In the genomic region with DNA sequence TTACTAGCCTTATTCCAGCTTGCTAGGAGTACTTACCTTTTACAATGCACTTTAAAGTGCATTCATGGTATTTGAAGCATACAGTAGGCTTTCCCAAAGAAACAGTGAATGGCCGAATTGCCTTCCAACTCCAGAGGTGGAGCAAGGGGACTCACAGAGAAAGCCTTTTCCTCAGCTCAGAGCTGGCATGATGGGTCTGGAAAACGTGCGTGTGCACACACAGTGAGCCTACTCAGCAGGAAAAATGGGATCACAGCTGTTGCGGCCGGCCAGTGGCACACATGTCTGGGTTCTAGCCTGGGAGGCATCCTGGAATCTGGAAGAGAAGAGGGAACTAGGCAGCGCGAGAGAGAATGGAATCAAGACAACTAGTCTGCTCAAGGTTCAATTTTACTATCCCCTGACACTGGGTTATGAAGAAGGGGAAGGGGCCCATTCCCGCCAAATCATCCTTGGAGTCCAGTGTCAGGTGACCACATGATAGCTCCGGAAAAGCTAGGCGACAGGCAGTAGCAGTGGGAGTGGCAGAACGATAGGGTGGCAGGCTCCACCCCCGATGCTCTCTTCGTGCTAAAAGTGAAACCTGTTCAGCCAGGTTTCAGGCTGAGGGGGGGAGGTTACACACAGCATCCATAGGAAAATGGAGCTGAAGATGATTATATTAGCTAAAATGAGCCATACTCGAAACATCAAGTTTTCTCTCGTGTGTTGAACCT, we compare ENCODE assay signal across 8 mouse cellular contexts. TPM values are rescaled to one million over a fixed set of nuclear protein-coding genes. Genes with fewer than 3 reads are reported as not detected.
DNase-seq lines count a peak whose midpoint lies in the region; ATAC-seq and TF ChIP-seq lines count a peak whose summit lies in the region.

No protein-coding gene starts in this region.

- no peak for TF ChIP-seq EP300 in heart, postnatal 0 days (IDR thresholded peaks at IDR 0.05; ENCODE audit: low read depth)

- no peak for ATAC-seq in heart, postnatal 0 days (ENCODE audit: insufficient read depth, low read depth)
- ATAC-seq in forebrain, embryonic 15.5 days (replicated peaks), result peak; percentile 57; the same call in 1 of the 2 replicates
- 0 out of 2 replicates have a peak, but pooled peaks have one; percentile 25 for ATAC-seq in liver, embryonic 15.5 days (ENCODE audit: insufficient read depth)
- 0 out of 2 replicates have a peak, but pooled peaks have one; percentile 21 for ATAC-seq in stomach, embryonic 16.5 days (ENCODE audit: insufficient read depth, low FRiP score)

- H3K27ac ChIP-seq in heart, postnatal 0 days (ENCODE audit: low read depth), result no peak overlapping the region
- H3K27ac ChIP-seq in forebrain, embryonic 15.5 days (replicated peaks), result no peak overlapping the region
- no peak overlapping the region for H3K27ac ChIP-seq in liver, embryonic 15.5 days (replicated peaks)
- no peak overlapping the region for H3K27ac ChIP-seq in stomach, embryonic 16.5 days (ENCODE audit: low read length)

- H3K36me3 ChIP-seq in heart, postnatal 0 days (replicated peaks; ENCODE audit: control insufficient read depth, insufficient read depth, low read length), result no peaks in the 10 kb centered on the region
- H3K36me3 ChIP-seq in forebrain, embryonic 15.5 days, result no peaks in the 10 kb centered on the region
- H3K36me3 ChIP-seq in liver, embryonic 15.5 days (replicated peaks), result no peaks in the 10 kb centered on the region
- H3K36me3 ChIP-seq in stomach, embryonic 16.5 days (ENCODE audit: control insufficient read depth, insufficient read depth, low read length), result no peaks in the 10 kb centered on the region

- DNase-seq in heart, postnatal 0 days (ENCODE audit: low spot score), result no peak
- no peak for DNase-seq in heart, adult 18-20 months
- DNase-seq in T-cell, adult 2 months (ENCODE audit: low spot score), result peak; percentile 29
- no peak for DNase-seq in cerebellum, postnatal 14 days
- DNase-seq in layer of hippocampus, adult 11-12 months (ENCODE audit: low spot score), result no peak

- peaks cover 9% of the 10 kb centered on the region; the same call in 1 of the 2 replicates for H3K4me1 ChIP-seq in heart, postnatal 0 days (ENCODE audit: control insufficient read depth, insufficient read depth)
- H3K4me1 ChIP-seq in forebrain, embryonic 15.5 days, result peaks cover 3% of the 10 kb centered on the region; the same call in 1 of the 2 replicates
- H3K4me1 ChIP-seq in liver, embryonic 15.5 days (replicated peaks), result peaks cover 23% of the 10 kb centered on the region
- peaks cover 3% of the 10 kb centered on the region; the same call in 1 of the 2 replicates for H3K4me1 ChIP-seq in stomach, embryonic 16.5 days (ENCODE audit: control insufficient read depth, insufficient read depth, low read length)

- peak overlapping the region; percentile 63 for H3K4me2 ChIP-seq in heart, postnatal 0 days (ENCODE audit: low read depth, low read length)
- peak overlapping the region; percentile 39 for H3K4me2 ChIP-seq in forebrain, embryonic 15.5 days (replicated peaks)
- H3K4me2 ChIP-seq in liver, embryonic 15.5 days, result peak overlapping the region; percentile 70
- peak overlapping the region; percentile 50 for H3K4me2 ChIP-seq in stomach, embryonic 16.5 days (ENCODE audit: low read depth, low read length)

- no peaks in the 10 kb centered on the region for H3K27me3 ChIP-seq in heart, postnatal 0 days (ENCODE audit: control insufficient read depth, insufficient read depth, low read length)
- H3K27me3 ChIP-seq in forebrain, embryonic 15.5 days, result no peaks in the 10 kb centered on the region
- no peaks in the 10 kb centered on the region for H3K27me3 ChIP-seq in liver, embryonic 15.5 days
- no peaks in the 10 kb centered on the region for H3K27me3 ChIP-seq in stomach, embryonic 16.5 days (ENCODE audit: control insufficient read depth, insufficient read depth, low read length)

- no peaks in the 10 kb centered on the region for H3K9me3 ChIP-seq in heart, postnatal 0 days (replicated peaks; ENCODE audit: control insufficient read depth, low read length)
- no peaks in the 10 kb centered on the region for H3K9me3 ChIP-seq in forebrain, embryonic 15.5 days
- H3K9me3 ChIP-seq in liver, embryonic 15.5 days (replicated peaks), result no peaks in the 10 kb centered on the region
- H3K9me3 ChIP-seq in stomach, embryonic 16.5 days (replicated peaks; ENCODE audit: control insufficient read depth, low read length), result no peaks in the 10 kb centered on the region

- no peak for TF ChIP-seq CTCF in heart, postnatal 0 days (IDR thresholded peaks at IDR 0.05; ENCODE audit: low read depth)

- peak overlapping the region; percentile 51 for H3K4me3 ChIP-seq in heart, postnatal 0 days (ENCODE audit: low read depth, low read length)
- peak overlapping the region; percentile 30 for H3K4me3 ChIP-seq in forebrain, embryonic 15.5 days
- peak overlapping the region; percentile 55 for H3K4me3 ChIP-seq in liver, embryonic 15.5 days (replicated peaks)
- peak overlapping the region; percentile 38 for H3K4me3 ChIP-seq in stomach, embryonic 16.5 days (replicated peaks; ENCODE audit: low read length)

- 13% methylated on average over 15 of the region's 15 CpGs for WGBS in heart, postnatal 0 days
- 19% methylated on average over 15 of the region's 15 CpGs for WGBS in forebrain, embryonic 15.5 days
- WGBS in liver, embryonic 15.5 days (ENCODE audit: insufficient replicate concordance), result 12% methylated on average over 15 of the region's 15 CpGs
- WGBS in stomach, embryonic 16.5 days, result 14% methylated on average over 15 of the region's 15 CpGs

- H3K9ac ChIP-seq in heart, postnatal 0 days (replicated peaks; ENCODE audit: low read depth, low read length), result no peak overlapping the region; the same call in 1 of the 2 replicates
- peak overlapping the region; percentile 4; the same call in 1 of the 2 replicates for H3K9ac ChIP-seq in forebrain, embryonic 15.5 days (replicated peaks)
- 0 out of 2 replicates have a peak overlapping the region, but pooled peaks have one; percentile 18 for H3K9ac ChIP-seq in liver, embryonic 15.5 days
- H3K9ac ChIP-seq in stomach, embryonic 16.5 days (ENCODE audit: low read length), result peak overlapping the region; percentile 44

RNA-seq across cellular contexts. Expression of a gene that starts 22.3 kb away (rescaled TPM):
- 0.04 and 0.58 TPM in 2 replicates for total RNA-seq in heart, postnatal 0 days (2014; rRNA removed; ENCODE audit: low replicate concordance)
- 0.19 and 0.40 TPM in 2 replicates for polyA plus RNA-seq in heart, postnatal 0 days (2015; fragmentation: Nextera tagmentation; extraction: Ambion mirVana)
- 1 to 10 TPM; 2.0 to 2.5 TPM for total RNA-seq in heart, adult 18-20 months (2021)
- 0.63 and 1.5 TPM in 2 replicates for polyA plus RNA-seq in forebrain, embryonic 15.5 days (2015; fragmentation: Nextera tagmentation; extraction: Ambion mirVana)
- polyA plus RNA-seq in liver, embryonic 15.5 days (2015; fragmentation: Nextera tagmentation; extraction: Ambion mirVana), result 11.7 and 17.2 TPM in 2 replicates
- 4.0 and 5.0 TPM in 2 replicates for polyA plus RNA-seq in stomach, embryonic 16.5 days (2015; fragmentation: Nextera tagmentation; extraction: Ambion mirVana)

RNA-seq across cellular contexts. Expression of a gene that starts 27.8 kb away (rescaled TPM):
- 24.8 and 27.7 TPM in 2 replicates for total RNA-seq in heart, postnatal 0 days (2014; rRNA removed; ENCODE audit: low replicate concordance)
- polyA plus RNA-seq in heart, postnatal 0 days (2015; fragmentation: Nextera tagmentation; extraction: Ambion mirVana), result 11.2 and 11.6 TPM in 2 replicates
- total RNA-seq in heart, adult 18-20 months (2021), result 10 to 100 TPM; 27.9 to 28.1 TPM
- 7.2 and 8.1 TPM in 2 replicates for polyA plus RNA-seq in forebrain, embryonic 15.5 days (2015; fragmentation: Nextera tagmentation; extraction: Ambion mirVana)
- polyA plus RNA-seq in liver, embryonic 15.5 days (2015; fragmentation: Nextera tagmentation; extraction: Ambion mirVana), result 3.5 and 4.0 TPM in 2 replicates
- polyA plus RNA-seq in stomach, embryonic 16.5 days (2015; fragmentation: Nextera tagmentation; extraction: Ambion mirVana), result 7.6 and 7.8 TPM in 2 replicates

RNA-seq across cellular contexts. Expression of a gene that starts 54.9 kb away (rescaled TPM):
- 19.1 and 28.3 TPM in 2 replicates for total RNA-seq in heart, postnatal 0 days (2014; rRNA removed; ENCODE audit: low replicate concordance)
- 12.9 and 13.0 TPM in 2 replicates for polyA plus RNA-seq in heart, postnatal 0 days (2015; fragmentation: Nextera tagmentation; extraction: Ambion mirVana)
- total RNA-seq in heart, adult 18-20 months (2021), result 10 to 100 TPM; 53.5 to 54.7 TPM
- 15.8 and 17.6 TPM in 2 replicates for polyA plus RNA-seq in forebrain, embryonic 15.5 days (2015; fragmentation: Nextera tagmentation; extraction: Ambion mirVana)
- 7.8 and 8.4 TPM in 2 replicates for polyA plus RNA-seq in liver, embryonic 15.5 days (2015; fragmentation: Nextera tagmentation; extraction: Ambion mirVana)
- polyA plus RNA-seq in stomach, embryonic 16.5 days (2015; fragmentation: Nextera tagmentation; extraction: Ambion mirVana), result 14.3 and 15.3 TPM in 2 replicates
